Mouse (Mus musculus) intestine, embryonic 14.5 days (tissue): ENCODE data around the gene Arid2. TPM values are rescaled to one million over a fixed set of nuclear protein-coding genes. Genes with fewer than 3 reads are reported as not detected.
"Not testable (repeated sequence)": the region's sequence is repeated elsewhere in the genome, so short reads cannot be mapped to it uniquely, and the experiment has no call there.

Source experiments
- ATAC-seq: fragments of 200-750 bp; cut with Nextera tagmentation; replicated peaks from 2 replicates; pipeline ENCODE4 v1.8.0; 2017; ENCODE audit warnings: low read depth, moderate number of reproducible peaks, moderate TSS enrichment, moderate library complexity; ENCODE audit not compliant: low FRiP score, low TSS enrichment
- DNase-seq: peaks from one replicate; pipeline ENCODE4 v3.0.0-alpha.2; 2018; ENCODE audit warnings: low spot score
- H3K27ac ChIP-seq: fragments of 300-500 bp; sonication (generic); 2 replicates; pipeline ENCODE4 v1.5.1; 2014; ENCODE audit warnings: low read depth, mild to moderate bottlenecking, control low read depth
- H3K27me3 ChIP-seq: fragments of 300-500 bp; sonication (generic); replicated peaks from 2 replicates; pipeline ENCODE4 v1.6.1; 2014; ENCODE audit warnings: low read length, control low read depth; ENCODE audit not compliant: control insufficient read depth, insufficient read depth
- H3K36me3 ChIP-seq: fragments of 300-500 bp; sonication (generic); 2 replicates; pipeline ENCODE4 v1.6.1; 2014; ENCODE audit warnings: low read length, control low read depth; ENCODE audit not compliant: control insufficient read depth, insufficient read depth
- H3K4me1 ChIP-seq: fragments of 300-500 bp; sonication (generic); replicated peaks from 2 replicates; pipeline ENCODE4 v1.6.1; 2014; ENCODE audit warnings: low read length, control low read depth, mixed read lengths; ENCODE audit not compliant: control insufficient read depth, insufficient read depth
- H3K4me2 ChIP-seq: fragments of 300-500 bp; sonication (generic); 2 replicates; pipeline ENCODE4 v1.6.1; 2014; ENCODE audit warnings: low read length
- H3K4me3 ChIP-seq: fragments of 300-500 bp; sonication (generic); 2 replicates; pipeline ENCODE4 v1.5.1; 2014; ENCODE audit warnings: low read depth, low read length, control low read depth, mixed read lengths
- H3K9ac ChIP-seq: fragments of 300-500 bp; sonication (generic); 2 replicates; pipeline ENCODE4 v1.6.1; 2014; ENCODE audit warnings: mild to moderate bottlenecking, low read length
- H3K9me3 ChIP-seq: fragments of 300-500 bp; sonication (generic); 2 replicates; pipeline ENCODE4 v1.6.1; 2016; ENCODE audit warnings: low read length, control low read depth; ENCODE audit not compliant: control insufficient read depth
- WGBS: fragments of 180-500 bp; shearing (Covaris S2); extraction: QIAGEN DNeasy Blood & Tissue Kit; methylation state at CpG from one replicate; pipeline ENCODE4 v1.1.7; 2014; 5-methylcytosine and 5-hydroxymethylcytosine counted together
- microRNA-seq: library from miRNA; unstranded; fragments of <30 nt; microRNA quantifications from one replicate; pipeline ENCODE4, GENCODE M21; 2016
- polyA plus RNA-seq: library from polyadenylated mRNA; unstranded; fragments of >200 nt; fragmentation: Nextera tagmentation; extraction: Ambion mirVana; gene quantifications from 2 replicates; pipeline ENCODE4 v1.2.1, GENCODE M21; 2014

The Arid2 gene
- polyA plus RNA-seq, 1 experiment from 2014 or later: 28.1 TPM

GRCm38 (mm10) chr15:96441480-96441879 is 154.2 kb downstream of the Arid2 start:
- H3K36me3 ChIP-seq: peaks cover 53% of the 10 kb centered on the region
- H3K4me2 ChIP-seq, DNase-seq, H3K27ac ChIP-seq, H3K4me3 ChIP-seq, H3K4me1 ChIP-seq, H3K9ac ChIP-seq, H3K27me3 ChIP-seq, H3K9me3 ChIP-seq, ATAC-seq: not testable (repeated sequence)
- WGBS: 70% methylated on average over 4 of the region's 6 CpGs

- ATAC-seq: no peak
- Histone ChIP-seq H3K4me1 (no peaks in the 10 kb centered on the region), H3K27ac (no peak overlapping the region), H3K9me3 (no peaks in the 10 kb centered on the region), H3K36me3 (peaks cover 44% of the 10 kb centered on the region), H3K4me2 (no peak overlapping the region), H3K9ac (no peak overlapping the region), H3K27me3 (no peaks in the 10 kb centered on the region), H3K4me3 (no peak overlapping the region)
- DNase-seq: no peak
- WGBS: 86% methylated on average over 10 of the region's 10 CpGs
Measured at GRCm38 (mm10) chr15:96446785-96447184, 159.5 kb downstream of the Arid2 start.

- no peaks in the 10 kb centered on the region for H3K4me1 ChIP-seq
- 89% methylated on average over 7 of the region's 7 CpGs for WGBS
- no peak overlapping the region for H3K9ac ChIP-seq
- no peaks in the 10 kb centered on the region for H3K27me3 ChIP-seq
- H3K36me3 ChIP-seq: peaks cover 34% of the 10 kb centered on the region
- no peak for ATAC-seq
- DNase-seq: no peak
- no peaks in the 10 kb centered on the region for H3K9me3 ChIP-seq
- H3K4me2 ChIP-seq: no peak overlapping the region
- no peak overlapping the region for H3K4me3 ChIP-seq
- no peak overlapping the region for H3K27ac ChIP-seq
Measured at GRCm38 (mm10) chr15:96448656-96449299, 161.5 kb downstream of the Arid2 start.

- WGBS: 92% methylated on average over 1 of the region's 1 CpGs
- DNase-seq: no peak
- Histone ChIP-seq H3K36me3 (peaks cover 16% of the 10 kb centered on the region; the same call in 1 of the 2 replicates), H3K4me2 (no peak overlapping the region), H3K9ac (no peak overlapping the region), H3K4me3 (no peak overlapping the region), H3K9me3 (no peaks in the 10 kb centered on the region), H3K27ac (no peak overlapping the region), H3K27me3 (no peaks in the 10 kb centered on the region), H3K4me1 (peaks cover 19% of the 10 kb centered on the region)
- no peak for ATAC-seq
Measured at GRCm38 (mm10) chr15:96453346-96453745, 166.0 kb downstream of the Arid2 start.

Small RNA genes within 50 kb of the gene (microRNA-seq; reads per million reads assigned to microRNA genes)
- gene Gm25397: not detected

Other genes starting within 250 kb of the Arid2 start
- gene Scaf11, start 173.3 kb downstream of the Arid2 start, polyA plus RNA-seq: 104 and 109 TPM in 2 replicates